Comparison of ENCODE assay signal across 11 mouse cellular contexts in the genomic region with DNA sequence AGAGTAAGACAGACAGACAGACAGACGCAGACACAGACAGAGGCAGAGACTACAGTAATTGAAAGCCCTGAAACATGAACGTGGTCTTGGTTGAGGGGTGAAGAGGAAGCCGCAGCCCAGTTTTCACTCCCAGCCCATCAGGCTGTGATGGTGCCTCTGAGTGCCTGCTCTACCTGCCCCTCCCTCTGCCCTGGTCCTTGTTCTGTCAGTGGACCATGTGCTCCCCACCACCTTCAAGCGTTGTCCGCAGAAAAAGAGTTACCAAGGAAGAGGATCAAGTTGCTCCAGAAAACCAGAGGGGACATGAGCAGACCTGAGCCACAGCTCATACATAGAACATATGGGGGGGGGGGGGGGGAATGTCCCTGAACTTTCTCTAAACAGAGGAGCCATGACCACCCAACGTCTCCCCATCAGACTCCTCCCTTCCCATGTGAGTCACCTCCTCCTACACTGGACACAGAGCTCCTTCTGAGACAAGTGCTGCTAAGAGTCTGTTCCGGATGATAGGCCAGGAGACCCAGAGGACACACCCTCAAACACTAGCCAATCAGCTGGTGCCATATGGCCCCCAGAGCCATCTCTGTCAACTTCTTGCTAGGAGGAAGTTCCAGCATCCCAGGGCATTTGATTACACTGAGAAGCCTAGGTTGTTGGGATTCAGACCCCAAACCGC. TPM values are rescaled to one million over a fixed set of nuclear protein-coding genes. Genes with fewer than 3 reads are reported as not detected.
DNase-seq lines count a peak whose midpoint lies in the region; ATAC-seq and TF ChIP-seq lines count a peak whose summit lies in the region.
"Had no signal": no experiment of that assay in that cellular context is flagged by ENCODE, and none has a peak within 500 bp of the region (broad histone marks: within the 10 kb centered on the region; RNA-seq: fewer than 3 reads in every experiment).

No protein-coding gene starts in this region.

- ATAC-seq in kidney, postnatal 0 days (replicated peaks; ENCODE audit: low FRiP score, low read depth) = 0 out of 2 replicates have a peak, but pooled peaks have one; percentile 42
- peak; percentile 93 for ATAC-seq in erythroid progenitor cell, adult 5-6 weeks (replicated peaks; ENCODE audit: low FRiP score, poor library complexity, severe bottlenecking)
- ATAC-seq: midbrain, embryonic 15.5 days had no signal

- 62% methylated on average over 8 of the region's 8 CpGs for WGBS in kidney, postnatal 0 days

- no peak overlapping the region for H3K4me2 ChIP-seq in kidney, postnatal 0 days (ENCODE audit: low read length)
- H3K4me2 ChIP-seq: embryonic facial prominence, embryonic 15.5 days; midbrain, embryonic 15.5 days had no signal

- H3K27ac ChIP-seq in kidney, postnatal 0 days = no peak overlapping the region
- H3K27ac ChIP-seq: embryonic facial prominence, embryonic 15.5 days; midbrain, embryonic 15.5 days had no signal

- H3K4me3 ChIP-seq in kidney, postnatal 0 days (replicated peaks; ENCODE audit: low read depth, low read length) = no peak overlapping the region
- H3K4me3 ChIP-seq: embryonic facial prominence, embryonic 15.5 days; midbrain, embryonic 15.5 days had no signal

- no peak for DNase-seq in kidney, postnatal 0 days (ENCODE audit: low spot score)
- DNase-seq in kidney, adult 9 months = no peak
- DNase-seq in MN1 (ENCODE audit: low spot score) = peak; percentile 50
- peak; percentile 58 to 76 for DNase-seq in spleen, postnatal 10 days (ENCODE audit: low spot score in 2 of 2)
- no peak for DNase-seq in gastrocnemius, postnatal 36 days
- no peak for DNase-seq in urinary bladder, postnatal 36 days (ENCODE audit: low spot score in 2 of 2)

- H3K4me1 ChIP-seq in kidney, postnatal 0 days (replicated peaks; ENCODE audit: insufficient read depth, low read length) = no peaks in the 10 kb centered on the region; the same call in 1 of the 2 replicates
- H3K4me1 ChIP-seq: midbrain, embryonic 15.5 days had no signal

- H3K9me3 ChIP-seq in kidney, postnatal 0 days (replicated peaks; ENCODE audit: low read length) = no peaks in the 10 kb centered on the region
- H3K9me3 ChIP-seq: embryonic facial prominence, embryonic 15.5 days; midbrain, embryonic 15.5 days had no signal

- TF ChIP-seq CTCF in kidney, postnatal 0 days (IDR thresholded peaks at IDR 0.05; ENCODE audit: low read depth) = no peak

- H3K9ac ChIP-seq in kidney, postnatal 0 days (ENCODE audit: low read depth, low read length) = no peak overlapping the region
- H3K9ac ChIP-seq: embryonic facial prominence, embryonic 15.5 days; midbrain, embryonic 15.5 days had no signal

- intact Hi-C loops in gastrocnemius, postnatal 36 days (cut with DNase I) = no loop called here

- no peaks in the 10 kb centered on the region for H3K36me3 ChIP-seq in kidney, postnatal 0 days (ENCODE audit: insufficient read depth, low read length)
- H3K36me3 ChIP-seq: embryonic facial prominence, embryonic 15.5 days; midbrain, embryonic 15.5 days had no signal

- H3K27me3 ChIP-seq in kidney, postnatal 0 days (ENCODE audit: insufficient read depth, low read length) = no peaks in the 10 kb centered on the region
- H3K27me3 ChIP-seq: embryonic facial prominence, embryonic 15.5 days; midbrain, embryonic 15.5 days had no signal

RNA-seq across cellular contexts. Expression of gene Gm9844, which starts 9.3 kb away (rescaled TPM):
- 16.5 and 18.6 TPM in 2 replicates for polyA plus RNA-seq in kidney, postnatal 0 days (2015; fragmentation: Nextera tagmentation; extraction: Ambion mirVana)
- total RNA-seq in erythroid progenitor cell, adult 5-6 weeks (2015; ENCODE audit: low replicate concordance) = not detected in 2 replicates
- total RNA-seq in erythroid progenitor cell, adult 5-6 weeks (2017; ENCODE audit: low replicate concordance) = 0.90 and 3.6 TPM in 2 replicates
- not detected for total RNA-seq in gastrocnemius, postnatal 36 days (2021)

RNA-seq across cellular contexts. Expression of gene Lypd4, which starts 17.0 kb away (rescaled TPM):
- polyA plus RNA-seq in kidney, postnatal 0 days (2015; fragmentation: Nextera tagmentation; extraction: Ambion mirVana) = not detected in 2 replicates
- not detected in 2 replicates for total RNA-seq in erythroid progenitor cell, adult 5-6 weeks (2015; ENCODE audit: low replicate concordance)
- total RNA-seq in erythroid progenitor cell, adult 5-6 weeks (2017; ENCODE audit: low replicate concordance) = not detected in 2 replicates
- not detected for total RNA-seq in gastrocnemius, postnatal 36 days (2021)
- total RNA-seq: hematopoietic stem cell, adult 5-6 weeks; layer of hippocampus, postnatal 14 days had no signal
- polyA plus RNA-seq: embryonic facial prominence, embryonic 15.5 days; midbrain, embryonic 15.5 days had no signal

RNA-seq across cellular contexts. Expression of gene Dmrtc2, which starts 17.2 kb away (rescaled TPM):
- 0.12 and 0.19 TPM in 2 replicates for polyA plus RNA-seq in kidney, postnatal 0 days (2015; fragmentation: Nextera tagmentation; extraction: Ambion mirVana)
- total RNA-seq in erythroid progenitor cell, adult 5-6 weeks (2015; ENCODE audit: low replicate concordance) = not detected in 2 replicates
- total RNA-seq in erythroid progenitor cell, adult 5-6 weeks (2017; ENCODE audit: low replicate concordance) = not detected in 2 replicates
- total RNA-seq in gastrocnemius, postnatal 36 days (2021) = not detected
- total RNA-seq: hematopoietic stem cell, adult 5-6 weeks; layer of hippocampus, postnatal 14 days had no signal

RNA-seq across cellular contexts. Expression of gene Rps19, which starts 31.5 kb away (rescaled TPM):
- 2,933 and 3,330 TPM in 2 replicates for polyA plus RNA-seq in kidney, postnatal 0 days (2015; fragmentation: Nextera tagmentation; extraction: Ambion mirVana)
- total RNA-seq in erythroid progenitor cell, adult 5-6 weeks (2015; ENCODE audit: low replicate concordance) = 818 and 840 TPM in 2 replicates
- total RNA-seq in erythroid progenitor cell, adult 5-6 weeks (2017; ENCODE audit: low replicate concordance) = 217 and 310 TPM in 2 replicates
- 100 to 1,000 TPM; 283 to 298 TPM for total RNA-seq in gastrocnemius, postnatal 36 days (2021)

RNA-seq across cellular contexts. Expression of gene Cd79a, which starts 44.5 kb away (rescaled TPM):
- polyA plus RNA-seq in kidney, postnatal 0 days (2015; fragmentation: Nextera tagmentation; extraction: Ambion mirVana) = 1.7 and 2.7 TPM in 2 replicates
- total RNA-seq in erythroid progenitor cell, adult 5-6 weeks (2015; ENCODE audit: low replicate concordance) = 56.2 and 74.6 TPM in 2 replicates
- total RNA-seq in erythroid progenitor cell, adult 5-6 weeks (2017; ENCODE audit: low replicate concordance) = 12.7 and 14.7 TPM in 2 replicates
- under 1 TPM in 1 of 2 experiments, not detected in 1; 0.23 TPM for total RNA-seq in gastrocnemius, postnatal 36 days (2021)
- total RNA-seq: hematopoietic stem cell, adult 5-6 weeks had no signal

Comparison
In these comparisons a context has a peak if more than half of its experiments do, and no peak if none do; other contexts are left out.
1. DNase-seq: peak in MN1 (single experiment) and spleen, postnatal 10 days (2 of 2); none in kidney, postnatal 0 days (single experiment), kidney, adult 9 months (single experiment), gastrocnemius, postnatal 36 days (0 of 2) and urinary bladder, postnatal 36 days (0 of 2).